Mouse (Mus musculus) CH12.LX (cell line): ENCODE results near the gene Pxk.

Source experiments
- CTCF ChIP-seq, 2 experiments: IDR thresholded peaks in 1 of 2; conservative IDR thresholded peaks in 1 of 2; 2 replicates each; pipeline ENCODE4 v1.5.1; 2011 to 2012; ENCODE audit warnings: low read depth in 2 of 2, low read length in 2 of 2, improper control_type of control experiment in 1 of 2, inconsistent platforms in 1 of 2, mild to moderate bottlenecking in 1 of 2, moderate library complexity in 1 of 2
- E2F4 ChIP-seq: IDR thresholded peaks from 2 replicates; pipeline ENCODE4 v1.6.1; 2011; ENCODE audit warnings: low read depth, low read length, improper control_type of control experiment; ENCODE audit not compliant: insufficient replicate concordance
- JUN ChIP-seq: IDR thresholded peaks from 2 replicates; pipeline ENCODE4 v1.6.1; 2011; ENCODE audit warnings: low read depth, mild to moderate bottlenecking, low read length, improper control_type of control experiment, moderate library complexity; ENCODE audit not compliant: insufficient read depth
- MAFK ChIP-seq: IDR thresholded peaks from 2 replicates; pipeline ENCODE4 v1.6.1; 2011; ENCODE audit warnings: low read length, improper control_type of control experiment; ENCODE audit not compliant: insufficient replicate concordance
- MAZ ChIP-seq: IDR thresholded peaks from 2 replicates; pipeline ENCODE4 v1.6.1; 2012; ENCODE audit warnings: low read depth, mild to moderate bottlenecking, inconsistent platforms, low read length, improper control_type of control experiment, moderate library complexity
- USF2 ChIP-seq: conservative IDR thresholded peaks from 2 replicates; pipeline ENCODE4 v1.6.1; 2011; ENCODE audit warnings: low read depth, low read length, improper control_type of control experiment
- ZC3H11A ChIP-seq: IDR thresholded peaks from 2 replicates; pipeline ENCODE4 v1.6.1; 2012; ENCODE audit warnings: low read depth, mild to moderate bottlenecking, inconsistent platforms, low read length, improper control_type of control experiment
- ZKSCAN1 ChIP-seq: IDR thresholded peaks from 2 replicates; pipeline ENCODE4 v1.6.1; 2012; ENCODE audit warnings: low read depth, inconsistent platforms, low read length, improper control_type of control experiment, borderline replicate concordance

GRCm38 (mm10) chr14:8132789-8133188 is 34.8 kb downstream of the Pxk start:
- TF ChIP-seq CTCF (conservative IDR thresholded peaks at IDR 0.05 in 1 of 2, IDR thresholded peaks at IDR 0.05 in 1 of 2; ENCODE audit: low read depth in 2 of 2, low read length in 2 of 2) (no peak), JUN (no peak), ZC3H11A (no peak), E2F4 (no peak), MAZ (no peak), MAFK (no peak), USF2 (no peak), ZKSCAN1 (no peak)
